Mouse (Mus musculus) kidney, embryonic 16.5 days (tissue): Measurements from ENCODE around the gene Bmyc. TPM values are rescaled to one million over a fixed set of nuclear protein-coding genes. Genes with fewer than 3 reads are reported as not detected.
"Not testable (repeated sequence)": the region's sequence is repeated elsewhere in the genome, so short reads cannot be mapped to it uniquely, and the experiment has no call there.

Source experiments
- ATAC-seq: fragments of 200-750 bp; cut with Nextera tagmentation; 2 replicates; pipeline ENCODE4 v1.8.0; 2017; ENCODE audit warnings: moderate TSS enrichment; ENCODE audit not compliant: low FRiP score, low TSS enrichment
- H3K27ac ChIP-seq: fragments of 300-500 bp; sonication (generic); 2 replicates; pipeline ENCODE4 v1.5.1; 2014; ENCODE audit warnings: low read length
- H3K27me3 ChIP-seq: fragments of 300-500 bp; sonication (generic); 2 replicates; pipeline ENCODE4 v1.6.1; 2014; ENCODE audit warnings: low read length, control low read depth, mixed read lengths; ENCODE audit not compliant: insufficient read depth
- H3K36me3 ChIP-seq: fragments of 300-500 bp; sonication (generic); 2 replicates; pipeline ENCODE4 v1.6.1; 2014; ENCODE audit warnings: low read length, control low read depth, mixed read lengths; ENCODE audit not compliant: insufficient read depth
- H3K4me1 ChIP-seq: fragments of 300-500 bp; sonication (generic); 2 replicates; pipeline ENCODE4 v1.6.1; 2014; ENCODE audit warnings: low read length, control low read depth, mixed read lengths; ENCODE audit not compliant: insufficient read depth
- H3K4me2 ChIP-seq: fragments of 300-500 bp; sonication (generic); replicated peaks from 2 replicates; pipeline ENCODE4 v1.6.1; 2014; ENCODE audit warnings: low read depth, low read length
- H3K4me3 ChIP-seq: fragments of 300-500 bp; sonication (generic); 2 replicates; pipeline ENCODE4 v1.5.1; 2014; ENCODE audit warnings: mild to moderate bottlenecking, low read length
- H3K9ac ChIP-seq: fragments of 300-500 bp; sonication (generic); replicated peaks from 2 replicates; pipeline ENCODE4 v1.6.1; 2014; ENCODE audit warnings: low read length
- H3K9me3 ChIP-seq: fragments of 300-500 bp; sonication (generic); 2 replicates; pipeline ENCODE4 v1.6.1; 2016; ENCODE audit warnings: low read length, control low read depth
- WGBS: fragments of 180-500 bp; shearing (Covaris S2); extraction: QIAGEN DNeasy Blood & Tissue Kit; methylation state at CpG from one replicate; pipeline ENCODE4 v1.1.7; 2014; 5-methylcytosine and 5-hydroxymethylcytosine counted together
- polyA plus RNA-seq: library from polyadenylated mRNA; unstranded; fragments of >200 nt; fragmentation: Nextera tagmentation; extraction: Ambion mirVana; gene quantifications from 2 replicates; pipeline ENCODE4 v1.2.1, GENCODE M21; 2015

The Bmyc gene
- polyA plus RNA-seq, 1 experiment from 2014 or later = 89.0 TPM

GRCm38 (mm10) chr2:25682426-25682825, 24.1 kb upstream of the Bmyc start, which contains the start of gene Lcn10:
Lcn10 (plus strand) TSS chr2:25682726.
- Histone ChIP-seq H3K36me3 (no peaks in the 10 kb centered on the region), H3K4me3 (no peak within 1 kb of the TSS), H3K4me2 (no peak within 1 kb of the TSS), H3K4me1 (no peaks in the 10 kb centered on the region), H3K9ac (no peak within 1 kb of the TSS), H3K27me3 (no peaks in the 10 kb centered on the region), H3K9me3 (no peaks in the 10 kb centered on the region), H3K27ac (no peak within 1 kb of the TSS)
- WGBS = 63% methylated on average over 2 of the region's 2 CpGs
- no peak for ATAC-seq

DNA sequence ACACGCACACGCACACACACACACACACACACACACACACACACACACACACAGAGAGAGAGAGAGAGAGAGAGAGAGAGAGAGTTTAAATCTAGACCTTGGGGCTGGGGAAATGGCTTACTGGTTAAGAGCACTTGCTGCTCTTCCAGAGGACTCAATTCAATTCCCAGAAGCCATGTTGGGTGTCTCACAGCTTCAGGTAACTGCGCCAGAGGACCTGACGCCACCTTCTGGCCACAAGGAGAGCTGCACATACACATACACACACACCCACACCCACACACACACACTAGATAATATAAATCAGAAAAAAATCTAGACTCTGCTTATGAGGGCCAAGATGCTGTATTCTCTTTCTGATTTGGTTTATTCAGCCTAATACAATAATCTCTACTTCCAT, 19.6 kb upstream of the Bmyc start:
- Histone ChIP-seq H3K4me1 (no peaks in the 10 kb centered on the region), H3K36me3 (no peaks in the 10 kb centered on the region), H3K9me3 (no peaks in the 10 kb centered on the region), H3K4me3 (no peak overlapping the region), H3K27ac (no peak overlapping the region), H3K27me3 (no peaks in the 10 kb centered on the region), H3K9ac (no peak overlapping the region), H3K4me2 (no peak overlapping the region)
- no peak for ATAC-seq
- 79% methylated on average over 4 of the region's 4 CpGs for WGBS

- no peak overlapping the region for H3K9ac ChIP-seq
- no peaks in the 10 kb centered on the region for H3K9me3 ChIP-seq
- H3K36me3 ChIP-seq = no peaks in the 10 kb centered on the region
- no peak overlapping the region for H3K27ac ChIP-seq
- H3K4me2 ChIP-seq = no peak overlapping the region
- H3K4me3 ChIP-seq = no peak overlapping the region
- H3K4me1 ChIP-seq = no peaks in the 10 kb centered on the region
- ATAC-seq = no peak
- H3K27me3 ChIP-seq = no peaks in the 10 kb centered on the region
Measured at GRCm38 (mm10) chr2:25694605-25695004, 11.9 kb upstream of the Bmyc start.

GRCm38 (mm10) chr2:25696951-25697350, 9.6 kb upstream of the Bmyc start:
- no peaks in the 10 kb centered on the region for H3K27me3 ChIP-seq
- no peak overlapping the region for H3K9ac ChIP-seq
- H3K27ac ChIP-seq = no peak overlapping the region
- H3K36me3 ChIP-seq = no peaks in the 10 kb centered on the region
- no peaks in the 10 kb centered on the region for H3K4me1 ChIP-seq
- 21% methylated on average over 4 of the region's 4 CpGs for WGBS
- H3K9me3 ChIP-seq = no peaks in the 10 kb centered on the region
- H3K4me2 ChIP-seq = no peak overlapping the region
- no peak overlapping the region for H3K4me3 ChIP-seq
- ATAC-seq = no peak

- H3K27me3 ChIP-seq = no peaks in the 10 kb centered on the region
- H3K4me2 ChIP-seq = no peak overlapping the region
- ATAC-seq = no peak
- H3K27ac ChIP-seq = no peak overlapping the region
- H3K4me3 ChIP-seq = no peak overlapping the region
- WGBS = 76% methylated on average over 2 of the region's 2 CpGs
- no peaks in the 10 kb centered on the region for H3K4me1 ChIP-seq
- no peaks in the 10 kb centered on the region for H3K9me3 ChIP-seq
- no peaks in the 10 kb centered on the region for H3K36me3 ChIP-seq
- no peak overlapping the region for H3K9ac ChIP-seq
Measured at GRCm38 (mm10) chr2:25698696-25699095, 7.8 kb upstream of the Bmyc start.

- not testable (repeated sequence) for H3K9ac ChIP-seq, H3K4me2 ChIP-seq, H3K27me3 ChIP-seq, ATAC-seq, H3K27ac ChIP-seq, H3K4me1 ChIP-seq, H3K4me3 ChIP-seq, H3K9me3 ChIP-seq, H3K36me3 ChIP-seq
- WGBS = 86% methylated on average over 3 of the region's 3 CpGs
Measured at GRCm38 (mm10) chr2:25699743-25700142, 6.8 kb upstream of the Bmyc start, which contains the start of gene Obp2a. Obp2a (plus strand) TSS chr2:25700043.

GRCm38 (mm10) chr2:25701001-25701400, 5.5 kb upstream of the Bmyc start:
- Histone ChIP-seq H3K27me3 (no peaks in the 10 kb centered on the region), H3K36me3 (no peaks in the 10 kb centered on the region), H3K9me3 (no peaks in the 10 kb centered on the region), H3K4me1 (no peaks in the 10 kb centered on the region), H3K4me3 (no peak overlapping the region), H3K9ac (no peak overlapping the region), H3K4me2 (no peak overlapping the region), H3K27ac (no peak overlapping the region)
- WGBS = 88% methylated on average over 5 of the region's 5 CpGs
- no peak for ATAC-seq

DNA sequence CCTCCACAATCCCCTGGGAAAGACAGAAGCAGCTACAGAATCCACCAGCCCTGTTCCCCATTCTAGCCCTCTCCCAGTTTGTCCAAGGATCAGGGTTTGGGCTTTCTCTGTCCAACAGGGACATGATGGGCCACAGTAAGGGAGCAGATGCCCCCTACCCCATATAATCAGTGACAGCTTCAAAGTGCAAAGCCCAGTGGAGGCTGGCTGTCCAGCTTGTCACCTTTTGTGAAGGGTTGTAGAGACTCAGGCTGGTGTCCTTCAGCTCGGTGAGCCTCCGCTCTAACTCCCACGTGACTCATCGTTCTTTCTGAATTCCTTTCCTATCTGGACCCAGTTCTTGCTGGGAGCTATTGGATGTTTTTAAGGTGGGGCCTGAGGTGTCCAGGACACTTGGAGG, 2.8 kb upstream of the Bmyc start:
- Histone ChIP-seq H3K27ac (no peak overlapping the region), H3K4me2 (no peak overlapping the region), H3K9ac (no peak overlapping the region), H3K4me1 (peaks cover 9% of the 10 kb centered on the region; the same call in 1 of the 2 replicates), H3K27me3 (no peaks in the 10 kb centered on the region), H3K9me3 (no peaks in the 10 kb centered on the region), H3K4me3 (no peak overlapping the region), H3K36me3 (no peaks in the 10 kb centered on the region)
- no peak for ATAC-seq
- 63% methylated on average over 4 of the region's 4 CpGs for WGBS

DNA sequence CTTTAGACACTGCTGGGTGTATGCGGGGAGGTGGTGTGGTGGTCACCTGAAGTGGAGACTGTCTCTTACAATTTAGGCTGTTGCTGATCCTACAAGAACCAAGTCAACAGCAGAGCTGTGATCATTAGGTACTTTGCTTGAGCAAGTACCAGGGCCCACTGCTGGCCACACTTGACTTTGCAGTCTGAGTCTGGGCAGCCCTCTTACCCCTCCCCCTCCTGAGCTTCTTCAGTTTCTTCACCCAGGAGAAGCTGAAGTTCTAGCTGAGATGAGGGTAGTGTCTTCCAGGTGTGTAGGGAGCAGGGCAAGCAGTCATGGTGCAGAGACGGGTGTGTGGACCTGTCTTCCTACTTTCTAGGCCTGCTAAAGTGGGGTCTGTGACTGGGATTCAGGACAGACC, 1.6 kb downstream of the Bmyc start:
- 0 out of 2 replicates have a peak overlapping the region, but pooled peaks have one; percentile 13 for H3K4me3 ChIP-seq
- H3K9ac ChIP-seq = peak overlapping the region; percentile 5; the same call in 1 of the 2 replicates
- no peaks in the 10 kb centered on the region for H3K9me3 ChIP-seq
- peak overlapping the region; percentile 39 for H3K4me2 ChIP-seq
- ATAC-seq = no peak
- WGBS = 60% methylated on average over 2 of the region's 2 CpGs
- H3K4me1 ChIP-seq = peaks cover 9% of the 10 kb centered on the region; the same call in 1 of the 2 replicates
- no peak overlapping the region for H3K27ac ChIP-seq
- H3K36me3 ChIP-seq = no peaks in the 10 kb centered on the region
- H3K27me3 ChIP-seq = no peaks in the 10 kb centered on the region

DNA sequence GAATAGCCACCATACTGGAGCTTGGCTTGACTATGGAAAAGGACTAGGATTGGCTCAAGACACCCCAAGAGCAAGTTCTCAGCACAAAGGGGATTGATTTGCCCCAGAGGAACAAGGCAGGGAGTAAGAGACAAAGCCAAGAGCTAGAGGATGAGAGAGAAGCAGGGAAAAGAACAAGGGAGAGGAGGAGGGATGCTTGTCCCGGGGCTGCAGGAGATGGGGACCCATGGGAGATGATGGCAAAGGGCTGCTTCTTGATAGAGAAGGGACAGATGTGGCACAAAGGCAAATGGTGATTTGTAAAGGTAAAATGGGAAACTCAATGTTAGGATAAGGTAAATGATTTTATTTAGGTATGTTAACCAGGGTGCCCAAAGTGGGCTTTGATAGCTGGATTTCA, 2.5 kb downstream of the Bmyc start:
- H3K9ac ChIP-seq, ATAC-seq, H3K36me3 ChIP-seq, H3K4me3 ChIP-seq, H3K9me3 ChIP-seq, H3K4me2 ChIP-seq, H3K4me1 ChIP-seq, H3K27me3 ChIP-seq, H3K27ac ChIP-seq: not testable (repeated sequence)
- WGBS = 83% methylated on average over 1 of the region's 1 CpGs
